Mouse (Mus musculus) limb, embryonic 14.5 days (tissue): ENCODE results near the gene Msmb. TPM values are rescaled to one million over a fixed set of nuclear protein-coding genes. Genes with fewer than 3 reads are reported as not detected.

Experiments used
- ATAC-seq: fragments of 200-750 bp; cut with Nextera tagmentation; 2 replicates; pipeline ENCODE4 v1.8.0; 2017; ENCODE audit warnings: low read depth, moderate number of reproducible peaks, moderate TSS enrichment; ENCODE audit not compliant: low FRiP score
- DNase-seq: peaks from one replicate; pipeline ENCODE4 v3.0.0-alpha.2; 2015; ENCODE audit warnings: low spot score
- H3K27ac ChIP-seq: fragments of 300-500 bp; sonication (generic); replicated peaks from 2 replicates; pipeline ENCODE4 v1.5.1; 2014; ENCODE audit warnings: low read depth, mild to moderate bottlenecking, low read length, moderate library complexity, mixed read lengths
- H3K27me3 ChIP-seq: fragments of 300-500 bp; sonication (generic); 2 replicates; pipeline ENCODE4 v1.6.1; 2014; ENCODE audit warnings: low read length, mixed read lengths; ENCODE audit not compliant: control insufficient read depth, insufficient read depth
- H3K36me3 ChIP-seq: fragments of 300-500 bp; sonication (generic); 2 replicates; pipeline ENCODE4 v1.6.1; 2014; ENCODE audit warnings: mild to moderate bottlenecking, low read length, moderate library complexity, mixed read lengths; ENCODE audit not compliant: control insufficient read depth, insufficient read depth
- H3K4me1 ChIP-seq: fragments of 300-500 bp; sonication (generic); 2 replicates; pipeline ENCODE4 v1.6.1; 2014; ENCODE audit warnings: antibody characterized with exemption, low read length, mixed read lengths; ENCODE audit not compliant: control insufficient read depth, insufficient read depth
- H3K4me2 ChIP-seq: fragments of 300-500 bp; sonication (generic); replicated peaks from 2 replicates; pipeline ENCODE4 v1.6.1; 2014; ENCODE audit warnings: low read depth, mild to moderate bottlenecking, low read length, moderate library complexity; ENCODE audit not compliant: severe bottlenecking
- H3K4me3 ChIP-seq: fragments of 300-500 bp; sonication (generic); replicated peaks from 2 replicates; pipeline ENCODE4 v1.5.1; 2014; ENCODE audit warnings: low read length
- H3K9ac ChIP-seq: fragments of 300-500 bp; sonication (generic); 2 replicates; pipeline ENCODE4 v1.6.1; 2014; ENCODE audit warnings: mild to moderate bottlenecking, low read depth, low read length, moderate library complexity; ENCODE audit not compliant: severe bottlenecking
- H3K9me3 ChIP-seq: fragments of 300-500 bp; sonication (generic); 2 replicates; pipeline ENCODE4 v1.6.1; 2016; ENCODE audit warnings: low read length; ENCODE audit not compliant: control insufficient read depth
- POLR2A ChIP-seq: fragments of 200-500 bp; IDR thresholded peaks from 2 replicates; pipeline ENCODE4 v1.8.0; 2012; ENCODE audit warnings: inconsistent platforms, mild to moderate bottlenecking, moderate library complexity, borderline replicate concordance; ENCODE audit not compliant: insufficient read depth, insufficient read length; ENCODE audit errors: extremely low read depth
- WGBS: fragments of 180-500 bp; shearing (Covaris S2); extraction: QIAGEN DNeasy Blood & Tissue Kit; methylation state at CpG from one replicate; pipeline ENCODE4 v1.1.7; 2014; 5-methylcytosine and 5-hydroxymethylcytosine counted together
- polyA plus RNA-seq, 2 experiments: library from polyadenylated mRNA; depleted of rRNA in 1 of 2; stranded (reverse) in 1 of 2; unstranded in 1 of 2; fragments of >200 nt; fragmentation: Nextera tagmentation in 1 of 2; extraction: Ambion mirVana in 1 of 2; gene quantifications; 2 replicates each; pipeline versions ENCODE4 v1.2.1 to v1.2.3; 2012 to 2014

Gene Msmb
- polyA plus RNA-seq, 2 experiments, result not detected

DNA sequence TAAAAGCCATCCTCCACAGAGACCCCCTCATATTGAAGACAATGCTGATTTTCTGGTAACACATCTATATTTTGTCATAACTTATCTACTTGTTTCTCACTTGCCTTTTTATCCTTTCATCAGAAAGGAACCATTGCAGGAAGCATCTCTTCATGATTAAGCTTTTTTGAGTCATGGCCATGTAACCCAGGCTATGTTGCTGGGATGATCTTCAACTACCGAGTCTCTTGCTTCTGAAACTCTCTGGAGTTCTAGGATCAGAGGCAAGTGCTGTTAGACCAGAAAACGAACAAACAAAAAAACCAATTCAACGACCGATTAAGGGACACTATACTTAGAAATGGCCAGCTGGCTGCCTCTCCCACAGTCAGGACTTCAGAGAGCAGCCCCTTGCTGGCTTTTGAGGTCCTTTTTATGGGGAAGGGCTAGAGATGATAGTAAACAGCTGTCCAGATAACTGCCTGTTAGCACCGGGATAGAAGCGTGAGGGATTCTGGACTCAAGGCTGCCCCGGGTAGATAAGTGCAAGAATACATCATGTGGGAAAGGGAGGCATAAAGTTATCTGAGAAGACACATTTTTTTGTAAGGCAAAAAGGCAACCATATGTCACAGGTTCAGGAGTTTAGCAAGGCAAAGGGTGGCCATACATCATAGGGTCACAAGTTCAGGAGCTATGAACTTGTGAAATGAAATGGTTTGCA lies 4.1 kb downstream of the Msmb start:
- no peak overlapping the region for H3K4me3 ChIP-seq
- H3K4me1 ChIP-seq, result no peaks in the 10 kb centered on the region
- ATAC-seq (no peak), DNase-seq (no peak)
- H3K4me2 ChIP-seq, result no peak overlapping the region
- H3K9me3 ChIP-seq, result no peaks in the 10 kb centered on the region
- H3K36me3 ChIP-seq, result no peaks in the 10 kb centered on the region
- no peak overlapping the region for H3K9ac ChIP-seq
- WGBS, result 56% methylated on average over 7 of the region's 7 CpGs
- TF ChIP-seq POLR2A, result no peak
- H3K27ac ChIP-seq, result no peak overlapping the region
- no peaks in the 10 kb centered on the region for H3K27me3 ChIP-seq

DNA sequence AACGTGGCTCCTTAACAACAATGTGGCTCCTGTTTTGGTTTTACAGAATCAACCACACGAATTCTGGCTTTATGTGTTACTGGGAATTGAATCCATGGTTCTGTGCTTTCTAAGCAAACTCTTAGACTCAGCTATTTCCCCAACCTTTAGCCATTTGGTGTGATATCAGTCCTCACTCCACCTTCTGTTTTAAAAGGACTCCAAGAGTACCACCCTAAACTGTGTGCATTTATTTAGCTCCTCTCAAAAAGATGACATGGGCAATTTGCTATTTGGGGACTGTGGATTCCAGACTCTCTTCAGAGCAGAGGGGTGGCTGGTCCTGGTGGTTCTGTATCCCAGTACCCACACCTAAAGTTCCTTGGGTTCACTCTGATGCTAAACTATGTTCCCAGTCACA lies 4.8 kb downstream of the Msmb start:
- no peak overlapping the region for H3K4me3 ChIP-seq

GRCm38 (mm10) chr14:32150872-32151271 lies 9.0 kb downstream of the Msmb start:
- no peaks in the 10 kb centered on the region for H3K27me3 ChIP-seq

More for the DNA sequence above, 4.8 kb downstream of the Msmb start:
- ATAC-seq (no peak), DNase-seq (no peak)
- H3K9ac ChIP-seq, result no peak overlapping the region
- no peak overlapping the region for H3K27ac ChIP-seq
- H3K4me1 ChIP-seq, result no peaks in the 10 kb centered on the region
- no peaks in the 10 kb centered on the region for H3K36me3 ChIP-seq
- no peaks in the 10 kb centered on the region for H3K9me3 ChIP-seq
- TF ChIP-seq POLR2A, result no peak
- no peaks in the 10 kb centered on the region for H3K27me3 ChIP-seq
- H3K4me2 ChIP-seq, result no peak overlapping the region
- WGBS, result 60% methylated on average over 2 of the region's 2 CpGs

GRCm38 (mm10) chr14:32152243-32152965 lies 10.6 kb downstream of the Msmb start:
- Histone ChIP-seq H3K4me2 (no peak overlapping the region), H3K27ac (no peak overlapping the region), H3K9me3 (no peaks in the 10 kb centered on the region), H3K4me3 (no peak overlapping the region), H3K4me1 (no peaks in the 10 kb centered on the region), H3K9ac (no peak overlapping the region), H3K36me3 (no peaks in the 10 kb centered on the region), H3K27me3 (no peaks in the 10 kb centered on the region)
- TF ChIP-seq POLR2A, result no peak
- 91% methylated on average over 18 of the region's 18 CpGs for WGBS
- ATAC-seq (no peak), DNase-seq (no peak)

More at GRCm38 (mm10) chr14:32150872-32151271, 9.0 kb downstream of the Msmb start:
- H3K27ac ChIP-seq, result no peak overlapping the region
- H3K4me3 ChIP-seq, result no peak overlapping the region
- TF ChIP-seq POLR2A, result no peak
- ATAC-seq (no peak), DNase-seq (no peak)
- no peaks in the 10 kb centered on the region for H3K36me3 ChIP-seq
- 90% methylated on average over 2 of the region's 2 CpGs for WGBS
- no peak overlapping the region for H3K4me2 ChIP-seq
- H3K4me1 ChIP-seq, result no peaks in the 10 kb centered on the region
- no peak overlapping the region for H3K9ac ChIP-seq
- no peaks in the 10 kb centered on the region for H3K9me3 ChIP-seq

- WGBS, result 91% methylated on average over 2 of the region's 2 CpGs
- H3K4me3 ChIP-seq, result no peak overlapping the region
- no peak for DNase-seq
- H3K9ac ChIP-seq, result no peak overlapping the region
- H3K27me3 ChIP-seq, result no peaks in the 10 kb centered on the region
- H3K27ac ChIP-seq, result no peak overlapping the region
- no peak for TF ChIP-seq POLR2A
- H3K36me3 ChIP-seq, result no peaks in the 10 kb centered on the region
- no peaks in the 10 kb centered on the region for H3K9me3 ChIP-seq
- no peaks in the 10 kb centered on the region for H3K4me1 ChIP-seq
- H3K4me2 ChIP-seq, result no peak overlapping the region
- no peak for ATAC-seq
Measured at GRCm38 (mm10) chr14:32153156-32153555, 11.3 kb downstream of the Msmb start.
